Mouse (Mus musculus): Measurements from ENCODE around the gene S100a3. TPM values are rescaled to one million over a fixed set of nuclear protein-coding genes. Genes with fewer than 3 reads are reported as not detected.
A peak's percentile ranks its signal among the peaks of the same experiment; 100 is the strongest.

The S100a3 gene
- total and polyA plus RNA-seq, 2 experiments from 2014 or later = 0.81 to 3.5 TPM

GRCm38 (mm10) chr3:90639511-90640154, 79.3 kb downstream of the S100a3 start:
- peak; percentile 57 for TF ChIP-seq CTCF (IDR thresholded peaks at IDR 0.05)
- Histone ChIP-seq H3K9ac (replicated peaks; ENCODE audit: low read length, poor library complexity, severe bottlenecking) (no peak overlapping the region), H3K9me3 (ENCODE audit: low read length) (no peaks in the 10 kb centered on the region), H3K27ac (ENCODE audit: low read depth, low read length) (no peak overlapping the region), H3K4me1 (ENCODE audit: insufficient read depth, low read length) (no peaks in the 10 kb centered on the region), H3K27me3 (ENCODE audit: insufficient read depth, low read length) (no peaks in the 10 kb centered on the region), H3K4me2 (ENCODE audit: low read depth, low read length, poor library complexity, severe bottlenecking) (no peak overlapping the region), H3K36me3 (ENCODE audit: insufficient read depth, low read length) (no peaks in the 10 kb centered on the region), H3K4me3 (ENCODE audit: low read depth, low read length) (no peak overlapping the region)
- 56% methylated on average over 7 of the region's 7 CpGs for WGBS
- ATAC-seq (ENCODE audit: low FRiP score) = no peak
- DNase-seq (ENCODE audit: low spot score) = no peak

DNA sequence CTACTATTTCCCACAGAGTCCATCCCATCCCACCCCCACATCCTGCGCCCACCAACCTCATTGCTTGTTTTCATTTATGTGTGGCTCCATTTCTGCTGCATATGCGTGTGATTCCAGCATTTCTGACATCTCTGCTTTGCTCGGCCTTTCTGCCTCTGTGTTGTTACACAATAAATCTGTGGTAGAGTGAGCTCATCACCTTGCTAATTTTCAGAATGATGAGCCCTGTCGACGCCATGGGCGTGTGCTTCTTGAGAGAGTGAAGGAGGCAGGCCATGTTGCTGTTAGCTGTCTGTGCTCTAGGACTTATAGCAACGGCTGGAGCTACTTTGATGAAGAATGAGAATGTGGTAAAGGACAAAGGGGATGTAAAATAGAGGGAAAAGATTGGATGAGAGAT, 80.6 kb downstream of the S100a3 start:
- no peak overlapping the region for H3K27ac ChIP-seq (ENCODE audit: low read depth, low read length)
- no peak overlapping the region for H3K4me3 ChIP-seq (ENCODE audit: low read depth, low read length)
- H3K36me3 ChIP-seq (ENCODE audit: insufficient read depth, low read length) = no peaks in the 10 kb centered on the region
- DNase-seq (ENCODE audit: low spot score) (no peak), ATAC-seq (ENCODE audit: low FRiP score) (no peak)
- H3K9me3 ChIP-seq (ENCODE audit: low read length) = no peaks in the 10 kb centered on the region
- H3K4me2 ChIP-seq (ENCODE audit: low read depth, low read length, poor library complexity, severe bottlenecking) = no peak overlapping the region
- no peaks in the 10 kb centered on the region for H3K4me1 ChIP-seq (ENCODE audit: insufficient read depth, low read length)
- TF ChIP-seq CTCF (IDR thresholded peaks at IDR 0.05) = no peak
- no peaks in the 10 kb centered on the region for H3K27me3 ChIP-seq (ENCODE audit: insufficient read depth, low read length)
- 87% methylated on average over 7 of the region's 7 CpGs for WGBS
- no peak overlapping the region for H3K9ac ChIP-seq (replicated peaks; ENCODE audit: low read length, poor library complexity, severe bottlenecking)

DNA sequence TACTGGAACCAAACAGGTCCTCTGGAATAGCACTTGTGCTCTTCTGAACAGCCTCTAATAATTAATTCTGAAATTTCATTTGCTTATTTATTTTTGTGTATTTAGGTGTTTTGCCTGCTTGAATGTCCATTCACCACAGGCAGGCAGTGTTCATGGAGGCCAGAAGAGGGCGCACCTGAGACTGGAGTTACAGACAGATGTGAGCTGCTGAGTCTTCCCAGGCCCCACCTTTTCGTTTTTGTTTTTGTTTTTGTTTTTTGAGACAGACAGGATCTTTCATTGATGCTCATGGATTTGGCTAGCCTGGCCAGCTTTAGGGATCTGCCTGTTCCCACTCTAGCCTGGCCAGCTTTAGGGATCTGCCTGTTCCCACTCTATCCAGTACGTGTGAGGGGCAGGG, 83.8 kb downstream of the S100a3 start:
- no peak for ATAC-seq (ENCODE audit: low FRiP score)
- DNase-seq (ENCODE audit: low spot score) = no peak
- WGBS = 49% methylated on average over 3 of the region's 3 CpGs

GRCm38 (mm10) chr3:90647291-90647690, 86.9 kb downstream of the S100a3 start:
- ATAC-seq (ENCODE audit: low FRiP score) (no peak), DNase-seq (ENCODE audit: low spot score) (no peak)
- H3K27me3 ChIP-seq (ENCODE audit: insufficient read depth, low read length) = no peaks in the 10 kb centered on the region
- H3K36me3 ChIP-seq (ENCODE audit: insufficient read depth, low read length) = no peaks in the 10 kb centered on the region
- H3K9ac ChIP-seq (replicated peaks; ENCODE audit: low read length, poor library complexity, severe bottlenecking) = no peak overlapping the region
- 91% methylated on average over 1 of the region's 1 CpGs for WGBS
- H3K4me1 ChIP-seq (ENCODE audit: insufficient read depth, low read length) = no peaks in the 10 kb centered on the region
- no peak overlapping the region for H3K27ac ChIP-seq (ENCODE audit: low read depth, low read length)
- no peak overlapping the region for H3K4me3 ChIP-seq (ENCODE audit: low read depth, low read length)
- no peak overlapping the region for H3K4me2 ChIP-seq (ENCODE audit: low read depth, low read length, poor library complexity, severe bottlenecking)
- no peak for TF ChIP-seq CTCF (IDR thresholded peaks at IDR 0.05)
- H3K9me3 ChIP-seq (ENCODE audit: low read length) = no peaks in the 10 kb centered on the region

More for the DNA sequence above, 83.8 kb downstream of the S100a3 start:
- H3K4me1 ChIP-seq (ENCODE audit: insufficient read depth, low read length) = no peaks in the 10 kb centered on the region
- H3K4me2 ChIP-seq (ENCODE audit: low read depth, low read length, poor library complexity, severe bottlenecking) = no peak overlapping the region
- H3K9me3 ChIP-seq (ENCODE audit: low read length) = no peaks in the 10 kb centered on the region
- H3K36me3 ChIP-seq (ENCODE audit: insufficient read depth, low read length) = no peaks in the 10 kb centered on the region
- no peak overlapping the region for H3K9ac ChIP-seq (replicated peaks; ENCODE audit: low read length, poor library complexity, severe bottlenecking)
- H3K27me3 ChIP-seq (ENCODE audit: insufficient read depth, low read length) = no peaks in the 10 kb centered on the region
- no peak overlapping the region for H3K4me3 ChIP-seq (ENCODE audit: low read depth, low read length)
- H3K27ac ChIP-seq (ENCODE audit: low read depth, low read length) = no peak overlapping the region
- peak; percentile 55 for TF ChIP-seq CTCF (IDR thresholded peaks at IDR 0.05)

DNA sequence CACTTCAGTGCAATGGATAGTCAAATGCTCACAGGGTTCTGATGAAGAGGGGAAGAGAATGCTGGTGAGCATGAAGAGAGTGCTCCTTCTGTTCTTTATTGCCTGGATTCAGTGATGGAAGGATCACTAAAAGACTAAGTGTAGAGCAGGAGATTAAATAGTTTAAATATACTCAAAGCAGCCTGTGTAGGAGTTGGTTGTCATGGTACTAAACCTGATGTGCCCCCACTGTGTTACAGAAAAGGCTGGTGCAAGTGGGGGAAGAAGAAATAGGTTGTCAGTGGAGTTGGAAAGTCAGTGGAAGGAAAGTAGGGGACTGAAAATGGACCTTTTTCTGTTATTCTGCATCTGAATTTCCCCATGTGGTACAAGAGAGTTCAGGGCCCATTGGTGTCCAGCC, 88.6 kb downstream of the S100a3 start:
- Histone ChIP-seq H3K36me3 (ENCODE audit: insufficient read depth, low read length) (no peaks in the 10 kb centered on the region), H3K4me3 (ENCODE audit: low read depth, low read length) (no peak overlapping the region), H3K9ac (replicated peaks; ENCODE audit: low read length, poor library complexity, severe bottlenecking) (no peak overlapping the region), H3K27ac (ENCODE audit: low read depth, low read length) (no peak overlapping the region), H3K4me1 (ENCODE audit: insufficient read depth, low read length) (no peaks in the 10 kb centered on the region), H3K27me3 (ENCODE audit: insufficient read depth, low read length) (no peaks in the 10 kb centered on the region), H3K4me2 (ENCODE audit: low read depth, low read length, poor library complexity, severe bottlenecking) (no peak overlapping the region), H3K9me3 (ENCODE audit: low read length) (no peaks in the 10 kb centered on the region)
- DNase-seq (ENCODE audit: low spot score) = no peak
- no peak for ATAC-seq (ENCODE audit: low FRiP score)
- no peak for TF ChIP-seq CTCF (IDR thresholded peaks at IDR 0.05)

DNA sequence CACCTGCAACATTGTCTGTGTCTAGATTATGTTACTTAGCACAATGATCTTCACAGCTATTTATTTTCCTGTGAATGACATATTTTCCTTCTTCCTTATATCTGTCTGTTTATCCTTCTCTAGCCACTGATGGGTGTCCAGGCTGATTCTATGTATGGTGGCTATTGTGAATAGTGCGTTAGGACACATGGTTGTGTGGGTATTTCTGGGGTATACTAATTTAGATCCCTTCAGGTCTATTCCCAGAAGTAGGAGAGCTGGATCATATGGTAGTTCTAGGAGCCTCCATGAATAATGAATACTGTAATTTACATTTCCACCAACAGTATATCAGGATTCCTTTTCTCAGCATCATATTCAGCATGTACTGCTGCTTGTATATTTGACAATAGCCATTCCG, 89.5 kb downstream of the S100a3 start:
- 88% methylated on average over 2 of the region's 2 CpGs for WGBS
- Histone ChIP-seq H3K27ac (ENCODE audit: low read depth, low read length) (no peak overlapping the region), H3K4me1 (ENCODE audit: insufficient read depth, low read length) (no peaks in the 10 kb centered on the region), H3K4me3 (ENCODE audit: low read depth, low read length) (no peak overlapping the region), H3K27me3 (ENCODE audit: insufficient read depth, low read length) (no peaks in the 10 kb centered on the region), H3K4me2 (ENCODE audit: low read depth, low read length, poor library complexity, severe bottlenecking) (no peak overlapping the region), H3K9ac (replicated peaks; ENCODE audit: low read length, poor library complexity, severe bottlenecking) (no peak overlapping the region), H3K9me3 (ENCODE audit: low read length) (no peaks in the 10 kb centered on the region), H3K36me3 (ENCODE audit: insufficient read depth, low read length) (no peaks in the 10 kb centered on the region)
- no peak for DNase-seq (ENCODE audit: low spot score)
- no peak for TF ChIP-seq CTCF (IDR thresholded peaks at IDR 0.05)
- ATAC-seq (ENCODE audit: low FRiP score) = no peak

Other genes starting within 250 kb of the S100a3 start
- gene Slc27a3, start 170.6 kb upstream of the S100a3 start, total RNA-seq (2014; rRNA removed) = 64.8 and 86.6 TPM in 2 replicates
- gene Slc27a3, start 170.6 kb upstream of the S100a3 start, polyA plus RNA-seq (2015; fragmentation: Nextera tagmentation; extraction: Ambion mirVana) = 30.8 and 31.4 TPM in 2 replicates
- gene Ints3, start 127.0 kb upstream of the S100a3 start, total RNA-seq (2014; rRNA removed) = 58.5 and 61.8 TPM in 2 replicates
- 19.7 and 22.3 TPM in 2 replicates for gene Ints3, start 127.0 kb upstream of the S100a3 start, polyA plus RNA-seq (2015; fragmentation: Nextera tagmentation; extraction: Ambion mirVana)
- 4.0 and 4.1 TPM in 2 replicates for gene Npr1, start 94.7 kb upstream of the S100a3 start, total RNA-seq (2014; rRNA removed)
- 1.5 and 2.0 TPM in 2 replicates for gene Npr1, start 94.7 kb upstream of the S100a3 start, polyA plus RNA-seq (2015; fragmentation: Nextera tagmentation; extraction: Ambion mirVana)
- gene Ilf2, start 84.5 kb upstream of the S100a3 start, total RNA-seq (2014; rRNA removed) = 136 and 147 TPM in 2 replicates
- gene Ilf2, start 84.5 kb upstream of the S100a3 start, polyA plus RNA-seq (2015; fragmentation: Nextera tagmentation; extraction: Ambion mirVana) = 177 and 182 TPM in 2 replicates
- 41.2 and 51.9 TPM in 2 replicates for gene Snapin, start 69.5 kb upstream of the S100a3 start, total RNA-seq (2014; rRNA removed)
- 93.5 and 97.2 TPM in 2 replicates for gene Snapin, start 69.5 kb upstream of the S100a3 start, polyA plus RNA-seq (2015; fragmentation: Nextera tagmentation; extraction: Ambion mirVana)
- 233 and 254 TPM in 2 replicates for gene Chtop, start 51.1 kb upstream of the S100a3 start, total RNA-seq (2014; rRNA removed)
- gene Chtop, start 51.1 kb upstream of the S100a3 start, polyA plus RNA-seq (2015; fragmentation: Nextera tagmentation; extraction: Ambion mirVana) = 154 and 163 TPM in 2 replicates
- gene S100a1, start 46.2 kb upstream of the S100a3 start, total RNA-seq (2014; rRNA removed) = 16.4 and 27.5 TPM in 2 replicates
- 54.2 and 59.9 TPM in 2 replicates for gene S100a1, start 46.2 kb upstream of the S100a3 start, polyA plus RNA-seq (2015; fragmentation: Nextera tagmentation; extraction: Ambion mirVana)
- 4.5 and 7.3 TPM in 2 replicates for gene S100a13, start 46.1 kb upstream of the S100a3 start, total RNA-seq (2014; rRNA removed)
- gene S100a13, start 46.1 kb upstream of the S100a3 start, polyA plus RNA-seq (2015; fragmentation: Nextera tagmentation; extraction: Ambion mirVana) = 20.3 and 21.1 TPM in 2 replicates
- gene S100a14, start 33.7 kb upstream of the S100a3 start, total RNA-seq (2014; rRNA removed) = 0.55 TPM in 1 of 2 replicates, not detected in the other
- not detected in 2 replicates for gene S100a14, start 33.7 kb upstream of the S100a3 start, polyA plus RNA-seq (2015; fragmentation: Nextera tagmentation; extraction: Ambion mirVana)
- 38.4 and 76.1 TPM in 2 replicates for gene S100a16, start 23.3 kb upstream of the S100a3 start, total RNA-seq (2014; rRNA removed)
- 65.5 and 74.7 TPM in 2 replicates for gene S100a16, start 23.3 kb upstream of the S100a3 start, polyA plus RNA-seq (2015; fragmentation: Nextera tagmentation; extraction: Ambion mirVana)
- gene S100a2, start 29.7 kb downstream of the S100a3 start, total RNA-seq (2014; rRNA removed) = not detected in 2 replicates
- gene S100a2, start 29.7 kb downstream of the S100a3 start, polyA plus RNA-seq (2015; fragmentation: Nextera tagmentation; extraction: Ambion mirVana) = not detected in 2 replicates
- 1.6 TPM in 1 of 2 replicates, not detected in the other for gene Gm42674, start 41.3 kb downstream of the S100a3 start, total RNA-seq (2014; rRNA removed)
- not detected in 2 replicates for gene Gm42674, start 41.3 kb downstream of the S100a3 start, polyA plus RNA-seq (2015; fragmentation: Nextera tagmentation; extraction: Ambion mirVana)
- not detected in 2 replicates for gene S100a4, start 43.2 kb downstream of the S100a3 start, total RNA-seq (2014; rRNA removed)
- gene S100a4, start 43.2 kb downstream of the S100a3 start, polyA plus RNA-seq (2015; fragmentation: Nextera tagmentation; extraction: Ambion mirVana) = 2.4 and 2.5 TPM in 2 replicates
- gene S100a5, start 47.9 kb downstream of the S100a3 start, total RNA-seq (2014; rRNA removed) = not detected in 2 replicates
- 0.43 TPM in 1 of 2 replicates, not detected in the other for gene S100a5, start 47.9 kb downstream of the S100a3 start, polyA plus RNA-seq (2015; fragmentation: Nextera tagmentation; extraction: Ambion mirVana)
- 13.8 and 14.3 TPM in 2 replicates for gene S100a6, start 52.3 kb downstream of the S100a3 start, total RNA-seq (2014; rRNA removed)
- gene S100a6, start 52.3 kb downstream of the S100a3 start, polyA plus RNA-seq (2015; fragmentation: Nextera tagmentation; extraction: Ambion mirVana) = 42.3 and 50.9 TPM in 2 replicates
- not detected in 2 replicates for gene S100a7a, start 93.4 kb downstream of the S100a3 start, total RNA-seq (2014; rRNA removed)
- not detected in 2 replicates for gene S100a7a, start 93.4 kb downstream of the S100a3 start, polyA plus RNA-seq (2015; fragmentation: Nextera tagmentation; extraction: Ambion mirVana)
- gene S100a8, start 108.4 kb downstream of the S100a3 start, total RNA-seq (2014; rRNA removed) = 0.93 and 1.8 TPM in 2 replicates
- gene S100a8, start 108.4 kb downstream of the S100a3 start, polyA plus RNA-seq (2015; fragmentation: Nextera tagmentation; extraction: Ambion mirVana) = 2.2 and 4.2 TPM in 2 replicates
- gene S100a9, start 135.1 kb downstream of the S100a3 start, total RNA-seq (2014; rRNA removed) = 5.5 TPM in 1 of 2 replicates, not detected in the other
- 2.1 and 2.2 TPM in 2 replicates for gene S100a9, start 135.1 kb downstream of the S100a3 start, polyA plus RNA-seq (2015; fragmentation: Nextera tagmentation; extraction: Ambion mirVana)
- gene Pglyrp4, start 166.3 kb downstream of the S100a3 start, total RNA-seq (2014; rRNA removed) = not detected in 2 replicates
- not detected in 2 replicates for gene Pglyrp4, start 166.3 kb downstream of the S100a3 start, polyA plus RNA-seq (2015; fragmentation: Nextera tagmentation; extraction: Ambion mirVana)
- not detected in 2 replicates for gene Gm5849, start 217.3 kb downstream of the S100a3 start, total RNA-seq (2014; rRNA removed)
- not detected in 2 replicates for gene Gm5849, start 217.3 kb downstream of the S100a3 start, polyA plus RNA-seq (2015; fragmentation: Nextera tagmentation; extraction: Ambion mirVana)

Measured in midbrain, postnatal 0 days (tissue).